Mouse (Mus musculus) kidney, postnatal 0 days (tissue): ENCODE measurements at regions not wholly inside any gene's neighbourhood (a gene's known extent, or its start where the extent isn't known, plus 50 kb on each side); places are given as distances from the start of the nearest gene placed in this dataset.
A peak's percentile ranks its signal among the peaks of the same experiment; 100 is the strongest.
"Not testable (repeated sequence)": the region's sequence is repeated elsewhere in the genome, so short reads cannot be mapped to it uniquely, and the experiment has no call there.

Experiments used
- ATAC-seq: fragments of 200-750 bp; cut with Nextera tagmentation; replicated peaks from 2 replicates; pipeline ENCODE4 v1.8.0; 2017; ENCODE audit warnings: low read depth, moderate number of reproducible peaks, moderate TSS enrichment, moderate library complexity; ENCODE audit not compliant: low FRiP score
- DNase-seq: peaks from one replicate; pipeline ENCODE4 v3.0.0-alpha.2; 2016; ENCODE audit warnings: low spot score
- H3K27ac ChIP-seq: fragments of 300-500 bp; sonication (generic); 2 replicates; pipeline ENCODE4 v1.5.1; 2014; ENCODE audit warnings: mild to moderate bottlenecking
- H3K27me3 ChIP-seq: fragments of 300-500 bp; sonication (generic); 2 replicates; pipeline ENCODE4 v1.6.1; 2014; ENCODE audit warnings: low read length, mixed read lengths; ENCODE audit not compliant: insufficient read depth
- H3K36me3 ChIP-seq: fragments of 300-500 bp; sonication (generic); 2 replicates; pipeline ENCODE4 v1.6.1; 2014; ENCODE audit warnings: low read length, mixed read lengths; ENCODE audit not compliant: insufficient read depth
- H3K4me1 ChIP-seq: fragments of 300-500 bp; sonication (generic); replicated peaks from 2 replicates; pipeline ENCODE4 v1.6.1; 2014; ENCODE audit warnings: antibody characterized with exemption, low read length, mixed read lengths; ENCODE audit not compliant: insufficient read depth
- H3K4me2 ChIP-seq: fragments of 300-500 bp; sonication (generic); 2 replicates; pipeline ENCODE4 v1.6.1; 2014; ENCODE audit warnings: mild to moderate bottlenecking, low read length, moderate library complexity, mixed read lengths
- H3K4me3 ChIP-seq: fragments of 300-500 bp; sonication (generic); replicated peaks from 2 replicates; pipeline ENCODE4 v1.5.1; 2014; ENCODE audit warnings: low read depth, low read length
- H3K9ac ChIP-seq: fragments of 300-500 bp; sonication (generic); 2 replicates; pipeline ENCODE4 v1.6.1; 2014; ENCODE audit warnings: low read depth, low read length
- H3K9me3 ChIP-seq: fragments of 300-500 bp; sonication (generic); replicated peaks from 2 replicates; pipeline ENCODE4 v1.6.1; 2016; ENCODE audit warnings: low read length, inconsistent platforms, mixed read lengths
- CTCF ChIP-seq: IDR thresholded peaks from 2 replicates; pipeline ENCODE4 v1.5.1; 2016; ENCODE audit warnings: antibody characterized with exemption, low read depth, mild to moderate bottlenecking, moderate library complexity
- WGBS: fragments of 180-500 bp; shearing (Covaris S2); extraction: QIAGEN DNeasy Blood & Tissue Kit; methylation state at CpG from one replicate; pipeline ENCODE4 v1.1.7; 2014; 5-methylcytosine and 5-hydroxymethylcytosine counted together

GRCm38 (mm10) chr12:98144464-98144863, 114.8 kb downstream of the Galc start:
- no peak overlapping the region for H3K4me2 ChIP-seq
- DNase-seq = peak; percentile 14
- no peaks in the 10 kb centered on the region for H3K9me3 ChIP-seq
- H3K27me3 ChIP-seq = no peaks in the 10 kb centered on the region
- ATAC-seq = no peak
- H3K4me1 ChIP-seq = no peaks in the 10 kb centered on the region
- no peak overlapping the region for H3K9ac ChIP-seq
- no peak overlapping the region for H3K4me3 ChIP-seq
- no peak for TF ChIP-seq CTCF
- no peaks in the 10 kb centered on the region for H3K36me3 ChIP-seq
- WGBS = 58% methylated on average over 4 of the region's 4 CpGs
- no peak overlapping the region for H3K27ac ChIP-seq

DNA sequence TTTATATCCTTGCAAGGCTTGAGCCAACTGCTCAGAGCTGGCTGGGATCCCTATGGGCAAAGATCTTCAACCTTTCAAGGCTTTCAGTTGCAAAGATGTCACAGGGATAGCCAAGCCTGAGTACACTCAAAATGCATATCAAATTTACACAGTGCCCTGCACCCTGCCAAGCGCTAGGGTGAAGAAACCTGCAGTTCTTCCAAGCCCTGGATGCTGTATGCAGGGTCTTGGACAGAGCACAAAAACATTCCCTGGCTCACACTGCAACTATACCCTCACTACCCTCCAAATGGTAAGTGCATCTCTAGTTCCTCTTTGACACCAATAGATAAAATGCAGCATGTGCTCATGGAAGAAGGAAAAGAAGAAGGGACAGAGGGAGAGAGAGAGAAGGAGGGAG, 116.1 kb downstream of the Galc start:
- Histone ChIP-seq H3K4me1 (no peaks in the 10 kb centered on the region), H3K9me3 (no peaks in the 10 kb centered on the region), H3K9ac (no peak overlapping the region), H3K4me2 (no peak overlapping the region), H3K36me3 (no peaks in the 10 kb centered on the region), H3K27me3 (no peaks in the 10 kb centered on the region), H3K4me3 (no peak overlapping the region), H3K27ac (no peak overlapping the region)
- no peak for DNase-seq
- ATAC-seq = no peak
- TF ChIP-seq CTCF = no peak
- 66% methylated on average over 1 of the region's 1 CpGs for WGBS

GRCm38 (mm10) chr12:98139906-98140305, 119.4 kb downstream of the Galc start:
- H3K9me3 ChIP-seq, H3K4me1 ChIP-seq, H3K4me2 ChIP-seq, H3K27me3 ChIP-seq, H3K4me3 ChIP-seq, H3K9ac ChIP-seq, H3K27ac ChIP-seq, DNase-seq, H3K36me3 ChIP-seq, ATAC-seq: not testable (repeated sequence)
- WGBS = 81% methylated on average over 3 of the region's 3 CpGs

- Histone ChIP-seq H3K27me3 (no peaks in the 10 kb centered on the region), H3K9ac (no peak overlapping the region), H3K9me3 (no peaks in the 10 kb centered on the region), H3K4me3 (no peak overlapping the region), H3K4me2 (no peak overlapping the region), H3K27ac (no peak overlapping the region), H3K36me3 (no peaks in the 10 kb centered on the region), H3K4me1 (no peaks in the 10 kb centered on the region)
- no peak for TF ChIP-seq CTCF
- 83% methylated on average over 5 of the region's 5 CpGs for WGBS
- ATAC-seq = no peak
- DNase-seq = no peak
Measured at GRCm38 (mm10) chr12:98131276-98131675, 128.0 kb downstream of the Galc start.

DNA sequence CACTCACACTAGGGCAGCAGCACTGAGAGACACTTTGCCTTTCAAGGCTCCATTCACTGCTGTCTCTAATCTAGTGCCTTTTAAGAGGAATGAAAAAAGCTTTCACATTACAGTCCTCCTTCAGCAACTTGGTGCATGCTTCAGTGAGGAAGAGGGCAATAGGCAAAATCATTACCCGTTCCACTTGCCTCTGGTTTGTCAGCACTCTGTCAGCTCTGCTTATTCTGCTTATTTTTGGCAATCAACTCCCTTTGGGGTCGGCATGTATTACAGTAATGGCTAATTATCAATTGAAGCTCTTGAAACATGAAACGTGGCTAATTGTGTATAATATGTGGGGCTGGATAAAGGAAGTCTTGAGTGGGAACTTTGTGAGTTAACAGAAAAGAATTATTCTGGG, 135.7 kb downstream of the Galc start:
- H3K9ac ChIP-seq = no peak overlapping the region
- no peaks in the 10 kb centered on the region for H3K27me3 ChIP-seq
- no peak for TF ChIP-seq CTCF
- no peak overlapping the region for H3K4me2 ChIP-seq
- H3K36me3 ChIP-seq = no peaks in the 10 kb centered on the region
- H3K4me1 ChIP-seq = no peaks in the 10 kb centered on the region
- WGBS = 76% methylated on average over 3 of the region's 3 CpGs
- ATAC-seq (no peak), DNase-seq (no peak)
- H3K4me3 ChIP-seq = no peak overlapping the region
- no peak overlapping the region for H3K27ac ChIP-seq
- H3K9me3 ChIP-seq = no peaks in the 10 kb centered on the region

DNA sequence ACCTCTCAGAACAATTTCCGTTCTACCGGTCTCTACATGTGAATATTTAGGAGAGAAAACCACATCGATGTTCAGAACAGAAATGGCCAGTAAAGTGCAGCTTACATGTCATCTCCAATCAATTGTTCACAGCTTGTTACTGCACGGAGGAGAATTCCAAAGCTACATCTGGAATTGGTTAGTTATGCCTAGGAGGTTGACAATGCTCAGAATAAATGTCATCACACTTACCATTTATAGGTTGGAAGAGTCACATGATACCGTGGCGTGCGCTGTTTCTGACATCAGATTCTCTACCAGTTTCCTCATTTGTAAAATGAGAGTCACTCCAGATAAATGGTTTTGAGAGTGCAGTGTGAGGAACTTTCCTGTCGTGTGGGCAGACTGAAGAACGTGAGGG, 151.2 kb downstream of the Galc start:
- Histone ChIP-seq H3K4me3 (no peak overlapping the region), H3K9ac (no peak overlapping the region), H3K27me3 (no peaks in the 10 kb centered on the region), H3K9me3 (no peaks in the 10 kb centered on the region), H3K4me2 (no peak overlapping the region), H3K27ac (no peak overlapping the region), H3K4me1 (no peaks in the 10 kb centered on the region), H3K36me3 (no peaks in the 10 kb centered on the region)
- TF ChIP-seq CTCF = no peak
- no peak for ATAC-seq
- 84% methylated on average over 9 of the region's 9 CpGs for WGBS
- no peak for DNase-seq
